8 mouse cellular contexts compared by ENCODE assay signal in the genomic region with DNA sequence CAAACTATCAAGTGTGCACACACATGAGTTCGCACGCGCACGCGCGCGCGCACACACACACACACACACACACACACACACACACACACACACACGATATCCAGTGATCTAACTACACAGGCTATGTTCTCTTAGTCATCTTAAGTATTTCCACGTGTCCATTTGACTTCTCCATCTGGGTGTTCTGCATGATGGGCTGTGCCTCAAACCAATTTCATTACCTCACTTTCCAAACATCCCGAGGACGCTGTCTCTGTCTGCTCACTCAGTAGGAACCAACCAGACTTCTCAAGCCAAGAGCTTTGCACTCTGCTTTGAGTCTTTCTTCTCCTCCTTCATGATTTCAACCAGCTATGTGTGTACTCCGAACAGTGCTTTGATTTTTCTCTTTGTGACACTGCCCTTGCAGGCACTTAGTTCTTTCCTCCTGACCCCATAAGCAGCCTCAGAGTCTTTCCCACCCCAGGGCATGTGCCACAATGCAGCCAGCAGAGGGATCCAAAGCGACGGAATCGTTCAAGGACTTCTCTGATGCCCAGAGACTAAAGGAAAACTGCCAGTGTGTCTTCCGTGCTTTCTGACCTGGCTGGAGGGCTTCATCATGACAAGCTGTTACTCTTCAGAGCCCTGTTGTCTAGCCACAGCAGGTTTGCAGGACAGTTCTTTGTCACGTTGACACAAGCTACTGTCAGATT.
A peak's percentile ranks its signal among the peaks of the same experiment; 100 is the strongest.
DNase-seq lines count a peak whose midpoint lies in the region; ATAC-seq lines count a peak whose summit lies in the region.

No protein-coding gene starts in this region.

- H3K27me3 ChIP-seq in hindbrain, embryonic 10.5 days (ENCODE audit: insufficient read depth, poor library complexity, severe bottlenecking) = no peaks in the 10 kb centered on the region
- H3K27me3 ChIP-seq in hindbrain, embryonic 13.5 days = no peaks in the 10 kb centered on the region
- H3K27me3 ChIP-seq in embryonic facial prominence, embryonic 11.5 days (ENCODE audit: control insufficient read depth, insufficient read depth, low read length) = no peaks in the 10 kb centered on the region
- no peaks in the 10 kb centered on the region for H3K27me3 ChIP-seq in limb, embryonic 11.5 days (ENCODE audit: control insufficient read depth, insufficient read depth, low read length)

- DNase-seq in hindbrain, embryonic 10.5 days (ENCODE audit: low spot score) = peak; percentile 75
- DNase-seq in adrenal gland, postnatal 14 days = peak; percentile 75
- DNase-seq in embryonic facial prominence, embryonic 11.5 days (ENCODE audit: low spot score) = peak; percentile 84
- DNase-seq in heart, postnatal 10 days = peak; percentile 74 to 76
- peak; percentile 79 for DNase-seq in limb, embryonic 11.5 days (ENCODE audit: low spot score)
- peak; percentile 54 for DNase-seq in retina, embryonic 14.5 days (ENCODE audit: low spot score)

- H3K4me1 ChIP-seq in hindbrain, embryonic 10.5 days (replicated peaks) = 0 out of 2 replicates have a peak, but pooled peaks cover 6% of the 10 kb centered on the region
- H3K4me1 ChIP-seq in hindbrain, embryonic 13.5 days (replicated peaks) = no peaks in the 10 kb centered on the region
- H3K4me1 ChIP-seq in embryonic facial prominence, embryonic 11.5 days (ENCODE audit: control insufficient read depth, insufficient read depth, low read length) = no peaks in the 10 kb centered on the region
- no peaks in the 10 kb centered on the region for H3K4me1 ChIP-seq in limb, embryonic 11.5 days (ENCODE audit: control insufficient read depth, insufficient read depth, low read length)

- no peak overlapping the region for H3K9ac ChIP-seq in hindbrain, embryonic 13.5 days
- 0 out of 2 replicates have a peak overlapping the region, but pooled peaks have one; percentile 22 for H3K9ac ChIP-seq in embryonic facial prominence, embryonic 11.5 days (replicated peaks; ENCODE audit: low read length)
- H3K9ac ChIP-seq in limb, embryonic 11.5 days (ENCODE audit: low read length) = no peak overlapping the region

- ATAC-seq in hindbrain, embryonic 13.5 days (ENCODE audit: low FRiP score) = no peak
- ATAC-seq in embryonic facial prominence, embryonic 11.5 days (replicated peaks; ENCODE audit: insufficient number of reproducible peaks, low FRiP score, low TSS enrichment, low read depth) = no peak; the same call in 1 of the 2 replicates
- no peak for ATAC-seq in limb, embryonic 11.5 days (ENCODE audit: insufficient number of reproducible peaks, low FRiP score, low TSS enrichment, low read depth)
- no peak for ATAC-seq in inflammation-experienced regulatory T-cells, adult 6 months

- no peak overlapping the region for H3K4me2 ChIP-seq in hindbrain, embryonic 13.5 days
- H3K4me2 ChIP-seq in embryonic facial prominence, embryonic 11.5 days (ENCODE audit: low read depth, low read length) = no peak overlapping the region
- no peak overlapping the region for H3K4me2 ChIP-seq in limb, embryonic 11.5 days (ENCODE audit: low read depth, severe bottlenecking)

- H3K27ac ChIP-seq in hindbrain, embryonic 10.5 days = no peak overlapping the region
- no peak overlapping the region for H3K27ac ChIP-seq in hindbrain, embryonic 13.5 days
- 0 out of 2 replicates have a peak overlapping the region, but pooled peaks have one; percentile 9 for H3K27ac ChIP-seq in embryonic facial prominence, embryonic 11.5 days (replicated peaks; ENCODE audit: low read depth, low read length)
- H3K27ac ChIP-seq in limb, embryonic 11.5 days (replicated peaks; ENCODE audit: low read depth, low read length) = no peak overlapping the region

- no peak overlapping the region for H3K4me3 ChIP-seq in hindbrain, embryonic 10.5 days
- no peak overlapping the region for H3K4me3 ChIP-seq in hindbrain, embryonic 13.5 days
- H3K4me3 ChIP-seq in embryonic facial prominence, embryonic 11.5 days (ENCODE audit: low read depth, low read length) = no peak overlapping the region
- no peak overlapping the region for H3K4me3 ChIP-seq in limb, embryonic 11.5 days (ENCODE audit: low read depth, low read length)

- WGBS in hindbrain, embryonic 10.5 days = 70% methylated on average over 18 of the region's 18 CpGs
- WGBS in hindbrain, embryonic 13.5 days = 70% methylated on average over 18 of the region's 18 CpGs
- 62% methylated on average over 18 of the region's 18 CpGs for WGBS in embryonic facial prominence, embryonic 11.5 days
- 69% methylated on average over 18 of the region's 18 CpGs for WGBS in limb, embryonic 11.5 days

- no peaks in the 10 kb centered on the region for H3K36me3 ChIP-seq in hindbrain, embryonic 10.5 days
- H3K36me3 ChIP-seq in hindbrain, embryonic 13.5 days = no peaks in the 10 kb centered on the region
- no peaks in the 10 kb centered on the region for H3K36me3 ChIP-seq in embryonic facial prominence, embryonic 11.5 days (replicated peaks; ENCODE audit: control insufficient read depth, insufficient read depth, low read depth, low read length)
- H3K36me3 ChIP-seq in limb, embryonic 11.5 days (ENCODE audit: control insufficient read depth, insufficient read depth, low read length) = no peaks in the 10 kb centered on the region

- H3K9me3 ChIP-seq in hindbrain, embryonic 10.5 days = no peaks in the 10 kb centered on the region
- no peaks in the 10 kb centered on the region for H3K9me3 ChIP-seq in hindbrain, embryonic 13.5 days
- no peaks in the 10 kb centered on the region for H3K9me3 ChIP-seq in embryonic facial prominence, embryonic 11.5 days (replicated peaks; ENCODE audit: control insufficient read depth, low read length)
- H3K9me3 ChIP-seq in limb, embryonic 11.5 days (ENCODE audit: control insufficient read depth, low read length) = no peaks in the 10 kb centered on the region

- intact Hi-C loops in heart, postnatal 10 days (cut with DNase I) = loop anchor here (5.0 kb wide), 4 partner anchors 79 to 371 kb away; partner anchors contain the start of gene Rassf8
